Mouse (Mus musculus): ENCODE measurements around the gene Gm45062.
"Not testable (repeated sequence)": the region's sequence is repeated elsewhere in the genome, so short reads cannot be mapped to it uniquely, and the experiment has no call there.

DNA sequence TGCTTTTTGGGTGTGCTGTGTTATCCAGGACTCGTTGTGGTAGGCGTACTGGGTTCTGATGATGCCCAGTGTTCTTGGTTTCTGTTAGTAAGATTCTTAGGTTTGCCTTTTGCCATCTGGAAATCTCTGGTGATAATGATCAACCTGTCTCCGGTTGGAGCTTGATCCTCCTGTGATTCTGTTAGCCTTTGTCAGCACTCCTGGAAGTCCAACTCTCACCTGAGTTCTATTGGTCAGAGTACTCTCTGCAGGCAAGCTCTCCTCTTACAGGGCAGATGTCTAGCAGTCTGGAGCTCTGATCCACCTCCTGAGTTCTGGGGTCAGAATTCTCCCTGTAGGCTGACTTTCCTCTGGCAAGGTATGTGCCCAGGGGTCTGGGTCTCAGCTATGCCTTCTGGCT lies 72.2 kb downstream of the Gm45062 start:
- not testable (repeated sequence) for TF ChIP-seq CTCF (IDR thresholded peaks at IDR 0.05; ENCODE audit: borderline replicate concordance, insufficient read depth, low read length); POLR2A (IDR thresholded peaks at IDR 0.05; ENCODE audit: low read depth, low read length)

Measured in embryonic fibroblast, embryonic 13.5 days (primary cell).